Mouse (Mus musculus): ENCODE results near the gene Htr2a. TPM values are rescaled to one million over a fixed set of nuclear protein-coding genes. Genes with fewer than 3 reads are reported as not detected.

Gene Htr2a
- under 1 TPM; 0.11 to 0.47 TPM for polyA plus RNA-seq (2017; shearing (Covaris generic))

GRCm38 (mm10) chr14:74640819-74641381 lies at the start of gene Htr2a:
Htr2a (plus strand) TSS chr14:74640840.

GRCm38 (mm10) chr14:74732079-74732783 lies 91.6 kb downstream of the Htr2a start, which contains the start of gene Esd:
Esd (plus strand) TSS chr14:74732297.

Other genes starting within 250 kb of the Htr2a start
- 100 to 1,000 TPM; 148 to 163 TPM for gene Esd, start 91.5 kb downstream of the Htr2a start, polyA plus RNA-seq (2017; shearing (Covaris generic))

Measured in inflammation-experienced regulatory T-cells (primary cell).